Mouse (Mus musculus) forebrain, embryonic 15.5 days (tissue): ENCODE measurements at regions not wholly inside any gene's neighbourhood (a gene's known extent, or its start where the extent isn't known, plus 50 kb on each side); places are given as distances from the start of the nearest gene placed in this dataset.

ENCODE experiments used
- ATAC-seq: fragments of 200-750 bp; cut with Nextera tagmentation; replicated peaks from 2 replicates; pipeline ENCODE4 v1.8.0; 2017; ENCODE audit warnings: mild to moderate bottlenecking, moderate TSS enrichment, moderate library complexity
- H3K27ac ChIP-seq: fragments of 300-500 bp; sonication (generic); replicated peaks from 2 replicates; pipeline ENCODE4 v1.5.1; 2015; ENCODE audit warnings: mild to moderate bottlenecking, inconsistent platforms
- H3K27me3 ChIP-seq: fragments of 300-500 bp; sonication (generic); 2 replicates; pipeline ENCODE4 v1.6.1; 2015; ENCODE audit warnings: inconsistent platforms
- H3K36me3 ChIP-seq: fragments of 300-500 bp; sonication (generic); 2 replicates; pipeline ENCODE4 v1.6.1; 2015; ENCODE audit warnings: mild to moderate bottlenecking, inconsistent platforms
- H3K4me1 ChIP-seq: fragments of 300-500 bp; sonication (generic); 2 replicates; pipeline ENCODE4 v1.6.1; 2015; ENCODE audit warnings: inconsistent platforms
- H3K4me2 ChIP-seq: fragments of 300-500 bp; sonication (generic); replicated peaks from 2 replicates; pipeline ENCODE4 v1.6.1; 2015; ENCODE audit warnings: mild to moderate bottlenecking, inconsistent platforms
- H3K4me3 ChIP-seq: fragments of 300-500 bp; sonication (generic); 2 replicates; pipeline ENCODE4 v1.5.1; 2015; ENCODE audit warnings: mild to moderate bottlenecking, inconsistent platforms
- H3K9ac ChIP-seq: fragments of 300-500 bp; sonication (generic); replicated peaks from 2 replicates; pipeline ENCODE4 v1.6.1; 2015; ENCODE audit warnings: mild to moderate bottlenecking, inconsistent platforms
- H3K9me3 ChIP-seq: fragments of 300-500 bp; sonication (generic); 2 replicates; pipeline ENCODE4 v1.6.1; 2016; ENCODE audit warnings: inconsistent platforms
- WGBS: fragments of 180-500 bp; shearing (Covaris S2); methylation state at CpG from one replicate; pipeline ENCODE4 v1.1.7; 2015; ENCODE audit warnings: mixed read lengths; 5-methylcytosine and 5-hydroxymethylcytosine counted together

GRCm38 (mm10) chr4:7751208-7751607, 487.6 kb downstream of the Car8 start:
- Histone ChIP-seq H3K4me1 (no peaks in the 10 kb centered on the region), H3K27me3 (no peaks in the 10 kb centered on the region), H3K4me3 (no peak overlapping the region), H3K9ac (no peak overlapping the region), H3K4me2 (no peak overlapping the region), H3K9me3 (no peaks in the 10 kb centered on the region), H3K36me3 (no peaks in the 10 kb centered on the region), H3K27ac (no peak overlapping the region)
- ATAC-seq = no peak
- 90% methylated on average over 1 of the region's 1 CpGs for WGBS

- H3K4me1 ChIP-seq = no peaks in the 10 kb centered on the region
- H3K4me2 ChIP-seq = no peak overlapping the region
- no peaks in the 10 kb centered on the region for H3K27me3 ChIP-seq
- no peak for ATAC-seq
- H3K36me3 ChIP-seq = no peaks in the 10 kb centered on the region
- no peak overlapping the region for H3K4me3 ChIP-seq
- H3K9me3 ChIP-seq = no peaks in the 10 kb centered on the region
- no peak overlapping the region for H3K9ac ChIP-seq
- no peak overlapping the region for H3K27ac ChIP-seq
Observed at GRCm38 (mm10) chr4:7722893-7723292, 515.9 kb downstream of the Car8 start.

- no peak for ATAC-seq
- Histone ChIP-seq H3K27me3 (no peaks in the 10 kb centered on the region), H3K4me2 (no peak overlapping the region), H3K4me3 (no peak overlapping the region), H3K4me1 (no peaks in the 10 kb centered on the region), H3K9ac (no peak overlapping the region), H3K9me3 (no peaks in the 10 kb centered on the region), H3K36me3 (no peaks in the 10 kb centered on the region), H3K27ac (no peak overlapping the region)
- 95% methylated on average over 4 of the region's 4 CpGs for WGBS
Observed at GRCm38 (mm10) chr4:7688516-7688915, 550.3 kb downstream of the Car8 start.

GRCm38 (mm10) chr4:7687231-7687630, 551.6 kb downstream of the Car8 start:
- Histone ChIP-seq H3K9ac (no peak overlapping the region), H3K4me2 (no peak overlapping the region), H3K27ac (no peak overlapping the region), H3K27me3 (no peaks in the 10 kb centered on the region), H3K4me1 (no peaks in the 10 kb centered on the region), H3K36me3 (no peaks in the 10 kb centered on the region), H3K4me3 (no peak overlapping the region), H3K9me3 (no peaks in the 10 kb centered on the region)
- no peak for ATAC-seq
- WGBS = 81% methylated on average over 1 of the region's 1 CpGs

- ATAC-seq = no peak
- Histone ChIP-seq H3K4me3 (no peak overlapping the region), H3K4me1 (no peaks in the 10 kb centered on the region), H3K27ac (no peak overlapping the region), H3K4me2 (no peak overlapping the region), H3K9ac (no peak overlapping the region), H3K9me3 (no peaks in the 10 kb centered on the region), H3K36me3 (no peaks in the 10 kb centered on the region), H3K27me3 (no peaks in the 10 kb centered on the region)
- WGBS = 90% methylated on average over 4 of the region's 4 CpGs
Observed at GRCm38 (mm10) chr4:7670795-7671105, 568.1 kb downstream of the Car8 start.

- Histone ChIP-seq H3K9me3 (no peaks in the 10 kb centered on the region), H3K4me2 (no peak overlapping the region), H3K4me3 (no peak overlapping the region), H3K4me1 (no peaks in the 10 kb centered on the region), H3K27me3 (no peaks in the 10 kb centered on the region), H3K36me3 (no peaks in the 10 kb centered on the region), H3K27ac (no peak overlapping the region), H3K9ac (no peak overlapping the region)
- WGBS = 72% methylated on average over 4 of the region's 4 CpGs
- ATAC-seq = no peak
Observed at GRCm38 (mm10) chr4:7669992-7670794, 568.6 kb downstream of the Car8 start.

GRCm38 (mm10) chr4:7666935-7667594, 571.8 kb downstream of the Car8 start:
- ATAC-seq = no peak
- Histone ChIP-seq H3K9me3 (no peaks in the 10 kb centered on the region), H3K4me2 (no peak overlapping the region)

GRCm38 (mm10) chr4:7642878-7643590, 595.8 kb downstream of the Car8 start:
- H3K27me3 ChIP-seq = no peaks in the 10 kb centered on the region
- ATAC-seq = peak; percentile 88; the same call in 1 of the 2 replicates
- no peak overlapping the region for H3K9ac ChIP-seq
- H3K9me3 ChIP-seq = no peaks in the 10 kb centered on the region
- no peak overlapping the region for H3K4me2 ChIP-seq
- H3K4me3 ChIP-seq = no peak overlapping the region
- no peaks in the 10 kb centered on the region for H3K36me3 ChIP-seq
- 13% methylated on average over 8 of the region's 8 CpGs for WGBS
- peaks cover 5% of the 10 kb centered on the region for H3K4me1 ChIP-seq
- peak overlapping the region; percentile 44 for H3K27ac ChIP-seq

More at GRCm38 (mm10) chr4:7666935-7667594, 571.8 kb downstream of the Car8 start:
- H3K27me3 ChIP-seq = no peaks in the 10 kb centered on the region
- H3K9ac ChIP-seq = no peak overlapping the region
- H3K4me1 ChIP-seq = no peaks in the 10 kb centered on the region
- no peaks in the 10 kb centered on the region for H3K36me3 ChIP-seq
- H3K27ac ChIP-seq = no peak overlapping the region
- H3K4me3 ChIP-seq = no peak overlapping the region
- 52% methylated on average over 7 of the region's 7 CpGs for WGBS

GRCm38 (mm10) chr4:7597671-7598390, 641.0 kb downstream of the Car8 start:
- no peak overlapping the region for H3K4me3 ChIP-seq
- no peaks in the 10 kb centered on the region for H3K9me3 ChIP-seq
- no peaks in the 10 kb centered on the region for H3K27me3 ChIP-seq
- H3K4me2 ChIP-seq = no peak overlapping the region
- H3K27ac ChIP-seq = no peak overlapping the region
- H3K36me3 ChIP-seq = no peaks in the 10 kb centered on the region
- ATAC-seq = no peak
- no peak overlapping the region for H3K9ac ChIP-seq
- no peaks in the 10 kb centered on the region for H3K4me1 ChIP-seq
- WGBS = 69% methylated on average over 4 of the region's 4 CpGs

- Histone ChIP-seq H3K27ac (no peak overlapping the region), H3K4me1 (no peaks in the 10 kb centered on the region), H3K4me2 (no peak overlapping the region), H3K9me3 (no peaks in the 10 kb centered on the region), H3K4me3 (no peak overlapping the region), H3K27me3 (no peaks in the 10 kb centered on the region), H3K9ac (no peak overlapping the region), H3K36me3 (no peaks in the 10 kb centered on the region)
- WGBS = 76% methylated on average over 4 of the region's 4 CpGs
- ATAC-seq = no peak
Observed at GRCm38 (mm10) chr4:7596116-7596515, 642.7 kb downstream of the Car8 start.

- no peak overlapping the region for H3K4me2 ChIP-seq
- H3K36me3 ChIP-seq = no peaks in the 10 kb centered on the region
- WGBS = 57% methylated on average over 4 of the region's 4 CpGs
- H3K4me3 ChIP-seq = no peak overlapping the region
- no peak overlapping the region for H3K27ac ChIP-seq
- peaks cover 24% of the 10 kb centered on the region for H3K4me1 ChIP-seq
- H3K9me3 ChIP-seq = no peaks in the 10 kb centered on the region
- no peaks in the 10 kb centered on the region for H3K27me3 ChIP-seq
- no peak for ATAC-seq
- H3K9ac ChIP-seq = no peak overlapping the region
Observed at GRCm38 (mm10) chr4:7583851-7584250, 655.0 kb downstream of the Car8 start.

- no peaks in the 10 kb centered on the region for H3K27me3 ChIP-seq
- H3K4me1 ChIP-seq = peaks cover 24% of the 10 kb centered on the region
- no peak for ATAC-seq
- H3K9me3 ChIP-seq = no peaks in the 10 kb centered on the region
- 0 out of 2 replicates have a peak overlapping the region, but pooled peaks have one; percentile 77 for H3K27ac ChIP-seq
- 26% methylated on average over 4 of the region's 4 CpGs for WGBS
- no peak overlapping the region for H3K4me3 ChIP-seq
- no peak overlapping the region for H3K9ac ChIP-seq
- no peaks in the 10 kb centered on the region for H3K36me3 ChIP-seq
- H3K4me2 ChIP-seq = no peak overlapping the region
Observed at GRCm38 (mm10) chr4:7581931-7582330, 656.9 kb downstream of the Car8 start.
